Mouse (Mus musculus) stomach, postnatal 0 days (tissue): Measurements from ENCODE around the gene Tpm1.

Source experiments
- CTCF ChIP-seq: IDR thresholded peaks from 2 replicates; pipeline ENCODE4 v1.5.1; 2016; ENCODE audit warnings: antibody characterized with exemption, low read depth, mild to moderate bottlenecking, moderate library complexity
- EP300 ChIP-seq: optimal IDR thresholded peaks from 2 replicates; pipeline ENCODE3; 2016; ENCODE audit warnings: antibody characterized with exemption

DNA sequence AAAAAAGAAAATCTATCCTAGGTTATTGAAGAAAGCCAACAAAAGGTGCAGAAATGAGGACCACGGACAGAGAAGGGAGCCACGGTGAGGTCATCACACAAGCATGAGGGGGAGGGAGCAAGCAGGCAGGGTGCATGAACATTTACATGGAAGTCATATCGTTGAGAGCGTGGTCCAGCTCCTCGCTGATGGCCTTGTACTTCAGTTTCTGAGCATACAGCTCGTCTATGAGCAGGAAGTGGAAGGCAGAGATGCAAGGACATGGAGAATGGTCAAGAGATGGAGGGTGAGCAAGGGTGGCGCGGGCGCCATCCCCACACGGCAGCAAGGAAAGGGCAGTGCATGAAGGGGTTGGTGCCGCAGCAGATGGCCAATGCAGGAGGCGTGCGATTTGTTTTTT lies 19.7 kb downstream of the Tpm1 start:
- TF ChIP-seq CTCF (no peak), EP300 (no peak)
